Mouse (Mus musculus) cortical plate, adult 2 months (tissue): ENCODE measurements at regions not wholly inside any gene's neighbourhood (a gene's known extent, or its start where the extent isn't known, plus 50 kb on each side); places are given as distances from the start of the nearest gene placed in this dataset.

Source experiments
- CTCF ChIP-seq: fragments of 200-500 bp; IDR thresholded peaks from 2 replicates; pipeline ENCODE4 v1.5.1; 2011; ENCODE audit warnings: mild to moderate bottlenecking, control low read depth, low read length; ENCODE audit not compliant: insufficient read depth; ENCODE audit errors: extremely low read depth
- POLR2A ChIP-seq: fragments of 200-500 bp; IDR thresholded peaks from 2 replicates; pipeline ENCODE4 v1.6.1; 2011; ENCODE audit warnings: mild to moderate bottlenecking, low read length, control low read depth; ENCODE audit not compliant: insufficient read depth; ENCODE audit errors: extremely low read depth

DNA sequence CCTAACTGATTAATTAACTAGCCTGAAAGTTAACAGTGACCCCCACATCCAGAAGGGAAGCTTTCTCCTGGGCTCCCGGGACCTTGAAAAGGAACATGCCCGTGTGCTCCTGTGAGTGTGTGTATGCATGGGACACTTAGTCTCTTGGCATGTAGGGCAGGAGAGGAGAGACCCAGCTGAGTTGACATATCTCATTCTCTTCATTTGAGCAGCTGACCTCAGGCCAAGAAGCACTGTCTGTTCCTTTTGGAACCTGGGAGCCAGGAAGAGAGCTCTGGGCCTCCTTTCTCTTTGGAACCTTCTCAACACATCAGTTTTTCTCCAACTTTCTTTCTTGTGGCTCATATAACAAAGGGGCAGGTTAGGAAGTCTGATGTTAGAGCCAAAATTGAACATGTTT, 124.7 kb downstream of the Ttc32 start:
- TF ChIP-seq POLR2A: no peak
- TF ChIP-seq CTCF: no peak
